Mouse (Mus musculus) bone marrow macrophage, adult 2 months (primary cell): ENCODE data around the gene Cbln3.

Experiments
- CTCF ChIP-seq: IDR thresholded peaks from 2 replicates; pipeline ENCODE4 v1.5.1; 2012; ENCODE audit warnings: low read depth, mild to moderate bottlenecking, low read length, moderate library complexity
- POLR2A ChIP-seq: IDR thresholded peaks from 2 replicates; pipeline ENCODE4 v1.6.1; 2012; ENCODE audit warnings: mild to moderate bottlenecking, low read depth, low read length, borderline replicate concordance

DNA sequence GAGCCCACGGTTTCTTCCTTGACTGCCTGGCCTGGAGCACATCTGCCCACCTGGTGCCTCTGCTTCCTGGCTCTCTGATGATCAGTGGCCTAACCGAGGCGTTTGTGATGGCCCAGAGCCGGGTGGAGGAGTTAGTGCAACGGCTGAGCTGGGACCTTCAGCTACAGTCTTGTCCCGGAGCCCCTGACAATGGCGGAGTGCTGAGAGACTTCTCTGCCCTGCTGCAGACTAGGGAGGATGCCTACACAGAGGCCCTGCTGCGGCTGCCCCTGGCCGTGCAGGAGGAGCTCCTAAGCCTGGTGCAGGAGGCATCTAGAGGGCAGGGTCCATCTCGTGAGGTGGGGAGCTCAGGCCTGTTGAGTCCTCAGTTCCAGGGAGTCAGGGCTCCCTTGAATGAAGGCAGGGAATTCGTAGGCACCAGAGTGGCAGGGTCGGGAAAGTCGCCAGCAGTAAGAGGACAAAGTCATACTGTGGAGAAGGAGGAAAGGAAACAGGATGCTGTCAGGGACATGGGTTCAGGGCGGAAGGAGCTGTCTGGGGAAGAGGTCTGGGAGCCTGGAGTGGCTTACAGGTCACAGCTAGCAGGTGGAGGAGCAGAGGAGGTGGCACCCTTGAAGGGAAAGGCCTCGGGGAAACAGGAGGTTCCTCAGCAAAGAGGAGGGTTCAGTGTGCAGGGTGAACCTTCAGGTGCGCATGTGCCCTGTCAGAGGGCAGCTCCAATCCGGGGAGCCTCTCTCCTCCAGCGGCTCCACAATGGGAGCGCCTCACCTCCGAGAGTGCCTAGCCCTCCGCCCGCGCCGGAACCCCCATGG, 2.6 kb upstream of the Cbln3 start:
- no peak for TF ChIP-seq CTCF
- no peak for TF ChIP-seq POLR2A
